Mouse (Mus musculus): ENCODE data around the gene Klhl20.

Klhl20 gene

DNA sequence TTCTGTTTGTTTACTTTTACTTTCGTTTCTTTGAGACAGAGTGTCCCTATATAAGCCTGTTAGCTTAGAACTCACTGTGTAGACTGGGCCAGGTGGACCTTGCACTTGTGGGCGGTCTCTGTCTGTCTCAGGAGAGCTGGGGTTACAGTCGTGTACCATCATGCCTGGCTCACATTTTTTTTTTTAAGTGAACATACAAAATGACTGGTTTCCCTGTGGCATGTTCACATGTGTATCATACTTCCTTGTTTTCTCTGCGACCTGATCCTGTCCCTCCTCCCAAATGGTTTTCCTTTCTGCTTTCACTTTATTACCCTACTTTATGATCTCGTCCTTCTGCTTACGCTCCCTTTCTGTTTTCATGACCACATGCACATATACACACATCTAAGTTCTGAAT lies 55.1 kb downstream of the Klhl20 start:
- no peak for DNase-seq (ENCODE audit: low read depth, low spot score)

DNA sequence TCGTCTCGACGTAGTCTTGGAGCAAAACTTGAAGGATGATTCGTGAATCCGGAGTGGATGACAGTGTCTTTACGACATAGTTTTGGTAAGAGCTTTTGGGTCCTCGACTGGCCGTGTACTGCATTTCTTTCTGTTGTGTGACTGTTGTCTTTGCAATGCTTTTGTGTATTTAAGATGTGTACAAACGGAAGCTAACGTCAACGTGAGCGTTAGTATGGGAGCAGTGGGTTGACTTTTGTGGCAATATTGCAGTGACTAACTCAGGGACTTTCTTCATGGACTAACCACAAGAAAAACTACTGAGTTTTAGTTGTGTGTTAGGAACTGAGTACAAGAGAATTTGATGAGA lies 60.1 kb downstream of the Klhl20 start:
- no peak for DNase-seq (ENCODE audit: low read depth, low spot score)

DNA sequence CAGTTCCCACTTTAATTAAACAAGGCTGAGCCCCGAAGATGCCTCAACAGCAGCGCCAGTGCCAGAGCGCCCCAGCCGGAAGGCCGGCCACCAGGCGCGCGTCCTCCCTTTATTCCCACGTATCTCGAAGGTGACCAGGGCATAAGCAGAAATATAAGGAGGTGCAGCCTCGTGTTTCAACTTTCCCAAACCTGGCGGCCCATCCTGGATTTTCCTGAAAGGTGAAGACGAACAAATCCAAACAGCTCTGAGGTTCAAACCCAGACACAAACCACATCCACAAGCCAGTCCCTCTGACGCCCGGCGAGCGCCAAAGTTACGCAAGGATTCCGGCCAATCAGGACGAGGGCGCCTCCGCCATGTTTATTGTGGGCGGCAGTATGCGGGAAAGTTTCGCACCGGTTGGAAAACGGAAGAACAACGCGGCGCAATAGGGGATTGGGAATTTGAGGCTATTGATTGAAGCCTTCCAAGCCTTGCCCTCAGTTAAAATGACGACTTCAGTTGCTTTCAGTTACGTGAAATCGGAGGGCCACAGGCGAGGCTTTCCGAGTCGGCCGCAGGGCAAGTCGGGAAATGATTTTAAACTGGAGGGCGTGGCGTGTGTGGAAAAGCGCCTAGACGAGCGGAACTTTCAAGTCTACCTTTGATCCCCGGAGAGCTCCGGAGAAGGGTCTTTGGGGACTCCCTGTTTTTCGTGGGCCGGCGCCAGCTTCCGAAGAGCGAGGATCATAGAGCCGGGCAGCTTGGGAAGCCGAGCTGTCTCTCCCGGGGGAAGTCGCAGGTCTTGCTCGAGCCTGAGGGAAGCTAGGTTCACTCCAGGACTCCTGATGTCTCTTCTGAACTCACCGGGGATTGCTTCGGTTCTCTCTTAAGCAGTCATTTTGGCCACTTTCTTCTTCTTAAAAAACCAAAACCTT lies 60.7 kb downstream of the Klhl20 start, which contains the start of the genes Dars2 and Cenpl:
Gene Dars2, minus strand, starts transcription at position 307 of the 920 bp plus-strand sequence.
Gene Cenpl, plus strand, starts transcription at position 362 of the 920 bp plus-strand sequence.
- DNase-seq (ENCODE audit: low read depth, low spot score), result peak; percentile 94

- no peak for DNase-seq (ENCODE audit: low read depth, low spot score)
Measured at GRCm38 (mm10) chr1:161063351-161063750, 68.0 kb downstream of the Klhl20 start.

GRCm38 (mm10) chr1:161057164-161057563 lies 74.1 kb downstream of the Klhl20 start:
- DNase-seq (ENCODE audit: low read depth, low spot score), result no peak

DNA sequence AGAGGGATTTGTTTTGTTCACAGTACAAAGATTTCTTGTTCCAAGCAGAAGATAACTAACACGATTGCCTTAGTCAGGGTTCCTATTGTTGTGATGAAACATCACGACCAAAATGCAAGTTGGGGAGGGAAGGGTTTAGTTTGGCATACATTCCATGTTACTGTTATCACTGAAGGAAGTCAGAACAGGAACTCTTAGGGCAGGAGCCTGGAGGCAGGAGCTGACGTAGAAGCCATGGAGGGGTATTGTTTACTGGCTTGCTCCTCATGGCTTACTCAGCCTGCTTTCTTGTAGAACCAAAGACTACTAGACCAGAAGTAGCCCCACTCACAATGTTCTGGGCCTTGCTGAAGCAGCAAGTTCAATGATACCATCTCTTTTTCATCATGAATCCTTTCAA lies 84.3 kb downstream of the Klhl20 start:
- DNase-seq (ENCODE audit: low read depth, low spot score), result no peak

DNA sequence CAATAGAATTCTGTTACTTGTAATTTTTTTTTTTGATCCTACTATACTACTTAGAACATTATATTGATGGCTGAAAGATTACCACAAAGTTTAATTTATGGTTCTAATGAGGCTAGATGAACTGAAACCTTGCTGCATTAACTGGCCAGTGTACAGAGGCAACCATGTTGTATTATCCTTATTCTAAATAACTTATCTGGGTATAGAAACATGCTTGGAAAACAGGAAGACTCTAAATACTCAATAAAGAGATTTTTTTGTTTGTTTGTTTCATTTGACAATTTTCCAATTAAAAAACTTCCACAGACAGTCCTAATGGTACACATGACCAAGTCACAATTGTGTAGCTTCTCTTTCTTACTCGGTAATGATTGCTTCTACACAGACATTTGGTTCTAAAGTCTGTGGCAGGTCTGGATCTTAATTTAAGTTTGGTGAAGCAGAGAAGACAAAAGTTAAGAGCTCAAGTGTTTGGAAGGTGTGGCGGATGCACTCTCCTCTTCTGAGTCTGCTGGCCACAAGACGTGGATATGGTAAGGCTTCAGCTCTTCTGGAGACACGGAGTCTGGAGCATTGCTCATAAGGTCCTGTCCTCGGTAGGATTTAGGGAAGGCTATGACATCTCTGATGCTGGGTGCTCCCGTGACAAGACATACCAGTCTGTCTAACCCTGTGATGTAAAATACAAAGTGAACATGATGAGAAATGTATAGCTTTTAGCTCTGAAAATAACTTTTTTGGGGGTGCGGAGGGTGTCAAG lies 89.9 kb downstream of the Klhl20 start:
- no peak for DNase-seq (ENCODE audit: low read depth, low spot score)

DNA sequence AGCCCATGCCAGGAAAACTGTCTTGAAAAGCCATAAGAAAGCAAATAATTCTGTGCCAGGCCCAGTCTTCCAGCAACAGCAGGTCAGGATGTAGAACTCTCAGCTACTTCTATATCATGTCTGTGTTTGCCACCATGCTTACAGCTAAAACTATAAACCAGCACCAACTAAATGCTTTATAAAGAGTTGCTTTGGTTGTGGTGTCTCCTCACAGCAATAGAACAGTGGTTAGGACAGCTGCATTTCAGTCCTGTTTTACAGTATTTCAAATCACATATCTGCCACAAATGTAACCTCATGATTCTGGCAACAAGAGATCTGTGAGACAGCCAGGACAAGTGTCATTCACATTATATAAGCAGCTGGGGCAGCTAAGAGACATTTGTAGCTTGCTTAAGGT lies 90.5 kb downstream of the Klhl20 start:
- DNase-seq (ENCODE audit: low read depth, low spot score), result no peak

DNA sequence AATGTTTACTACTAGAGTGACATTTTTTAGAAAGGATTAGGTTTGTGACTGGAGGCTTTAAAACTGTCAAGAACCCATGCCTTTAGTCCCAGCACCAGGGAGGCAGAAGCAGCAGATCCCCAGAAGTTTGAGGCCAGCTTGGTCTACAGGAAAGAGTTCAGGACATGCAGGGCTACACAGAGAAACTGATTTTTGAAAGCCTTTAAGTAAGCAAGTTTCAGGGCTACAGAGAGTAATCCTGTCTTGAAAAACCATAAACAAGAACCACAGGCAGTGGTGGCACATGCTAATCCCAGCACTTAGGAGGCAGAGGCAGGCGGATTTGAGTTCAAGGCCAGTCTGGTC lies 90.9 kb downstream of the Klhl20 start:
- DNase-seq (ENCODE audit: low read depth, low spot score), result no peak

- DNase-seq (ENCODE audit: low read depth, low spot score), result no peak
Measured at GRCm38 (mm10) chr1:161039741-161040425, 91.4 kb downstream of the Klhl20 start.

GRCm38 (mm10) chr1:161038968-161039721 lies 92.2 kb downstream of the Klhl20 start:
- DNase-seq (ENCODE audit: low read depth, low spot score), result no peak
